Mouse (Mus musculus): ENCODE results near the gene Fam117b.

GRCm38 (mm10) chr1:60007337-60007736 lies 94.5 kb downstream of the Fam117b start:
- no peak for TF ChIP-seq EP300 (IDR thresholded peaks at IDR 0.05; ENCODE audit: low read depth)
- TF ChIP-seq CTCF (IDR thresholded peaks at IDR 0.05; ENCODE audit: low read depth): no peak
